Mouse (Mus musculus) hindbrain, embryonic 16.5 days (tissue): ENCODE measurements around the gene Slc25a20. TPM values are rescaled to one million over a fixed set of nuclear protein-coding genes. Genes with fewer than 3 reads are reported as not detected.

Source experiments
- ATAC-seq: fragments of 200-750 bp; cut with Nextera tagmentation; 2 replicates; pipeline ENCODE4 v1.8.0; 2017; ENCODE audit warnings: moderate TSS enrichment, moderate library complexity
- H3K27ac ChIP-seq: fragments of 300-500 bp; sonication (generic); 2 replicates; pipeline ENCODE4 v1.5.1; 2014; ENCODE audit warnings: low read depth, mild to moderate bottlenecking, control low read depth, low read length, moderate library complexity
- H3K27me3 ChIP-seq: fragments of 300-500 bp; sonication (generic); replicated peaks from 2 replicates; pipeline ENCODE4 v1.6.1; 2014; ENCODE audit warnings: low read length; ENCODE audit not compliant: control insufficient read depth, insufficient read depth
- H3K36me3 ChIP-seq: fragments of 300-500 bp; sonication (generic); 2 replicates; pipeline ENCODE4 v1.6.1; 2014; ENCODE audit warnings: mild to moderate bottlenecking, low read length, moderate library complexity, mixed read lengths; ENCODE audit not compliant: control insufficient read depth, insufficient read depth
- H3K4me1 ChIP-seq: fragments of 300-500 bp; sonication (generic); 2 replicates; pipeline ENCODE4 v1.6.1; 2014; ENCODE audit warnings: low read depth, low read length; ENCODE audit not compliant: control insufficient read depth, insufficient read depth
- H3K4me2 ChIP-seq: fragments of 300-500 bp; sonication (generic); 2 replicates; pipeline ENCODE4 v1.6.1; 2014; ENCODE audit warnings: mild to moderate bottlenecking, low read length, control low read depth, moderate library complexity
- H3K4me3 ChIP-seq: fragments of 300-500 bp; sonication (generic); 2 replicates; pipeline ENCODE4 v1.5.1; 2014; ENCODE audit warnings: mild to moderate bottlenecking, low read length, control low read depth, moderate library complexity
- H3K9ac ChIP-seq: fragments of 300-500 bp; sonication (generic); 2 replicates; pipeline ENCODE4 v1.6.1; 2014; ENCODE audit warnings: low read depth, mild to moderate bottlenecking, control low read depth, low read length, moderate library complexity
- H3K9me3 ChIP-seq: fragments of 300-500 bp; sonication (generic); 2 replicates; pipeline ENCODE4 v1.6.1; 2014; ENCODE audit warnings: mild to moderate bottlenecking, low read length, moderate library complexity; ENCODE audit not compliant: control insufficient read depth
- WGBS: fragments of 180-500 bp; shearing (Covaris S2); extraction: QIAGEN DNeasy Blood & Tissue Kit; methylation state at CpG from one replicate; pipeline ENCODE4 v1.1.7; 2014; 5-methylcytosine and 5-hydroxymethylcytosine counted together
- polyA plus RNA-seq: library from polyadenylated mRNA; unstranded; fragments of >200 nt; fragmentation: Nextera tagmentation; extraction: Ambion mirVana; gene quantifications from 2 replicates; pipeline ENCODE4 v1.2.1, GENCODE M21; 2015

Slc25a20 gene
- 48.7 and 51.3 TPM in 2 replicates for polyA plus RNA-seq

DNA sequence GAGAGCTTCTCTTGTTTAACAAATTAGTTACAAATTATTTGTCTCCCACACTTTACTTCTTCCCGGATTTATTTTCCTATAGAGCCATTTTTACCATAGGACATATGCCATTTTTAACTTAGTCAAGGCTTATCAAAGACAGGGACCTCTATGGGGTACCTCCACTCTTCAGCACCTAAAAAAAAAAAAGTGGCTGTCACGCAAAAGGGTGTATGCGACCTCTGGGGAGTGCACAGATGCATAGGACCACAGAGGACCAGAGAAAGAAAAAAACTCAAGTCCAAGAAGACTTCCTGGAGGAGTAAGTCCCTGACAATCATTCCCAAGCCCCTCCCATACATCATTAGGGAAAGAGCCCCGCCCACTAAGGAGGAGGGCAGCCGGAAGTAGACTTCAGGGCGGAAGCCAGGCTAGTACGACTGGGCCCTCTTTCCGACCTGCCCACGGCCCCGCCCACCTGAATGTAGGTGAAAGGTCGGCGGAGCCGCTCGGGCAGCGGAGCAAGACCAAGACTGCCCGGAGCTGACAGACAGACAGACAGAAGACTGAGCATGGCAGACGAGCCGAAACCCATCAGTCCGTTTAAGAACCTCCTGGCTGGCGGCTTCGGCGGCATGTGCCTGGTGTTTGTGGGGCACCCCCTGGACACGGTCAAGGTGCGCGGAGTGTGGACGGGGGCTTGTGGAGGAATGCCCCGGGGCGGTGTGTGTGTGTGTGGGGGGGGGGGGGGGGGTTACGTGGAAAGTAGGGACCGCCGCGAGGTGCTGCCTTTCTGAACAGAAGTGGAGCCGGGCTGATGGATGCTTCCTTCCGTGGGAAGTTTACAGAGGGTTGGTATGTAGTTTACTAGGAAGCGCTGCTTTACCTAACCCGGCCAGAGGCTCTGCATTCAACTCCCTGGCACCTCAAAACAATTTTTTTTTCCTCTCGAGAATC lies at the start of gene Slc25a20:
TSS of gene Slc25a20 (plus strand) at position 412 of the 936 bp plus-strand sequence.
- WGBS, result 3% methylated on average over 34 of the region's 37 CpGs
- H3K27ac ChIP-seq, result no peak within 1 kb of the TSS

DNA sequence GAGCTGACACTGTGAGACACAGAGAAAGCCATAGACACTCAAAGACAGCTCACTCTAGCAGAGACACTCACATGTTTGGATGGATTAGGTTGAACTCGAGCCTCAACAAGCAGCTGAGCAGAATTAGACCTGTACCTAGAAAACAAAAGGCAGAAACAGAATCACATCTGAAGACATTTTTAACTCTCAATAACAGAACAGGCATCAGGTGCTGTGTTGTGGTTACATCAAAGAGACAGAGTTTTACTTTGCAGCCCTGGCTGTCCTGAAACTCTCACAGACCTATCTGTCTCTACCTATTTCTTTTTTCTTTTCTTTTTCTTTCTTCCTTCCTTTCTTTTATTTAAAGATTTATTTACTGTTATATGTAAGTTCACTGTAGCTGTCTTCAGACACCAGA lies 44.6 kb upstream of the Slc25a20 start:
- Histone ChIP-seq H3K4me2 (no peak overlapping the region), H3K27me3 (no peaks in the 10 kb centered on the region), H3K9me3 (no peaks in the 10 kb centered on the region), H3K27ac (no peak overlapping the region), H3K9ac (no peak overlapping the region), H3K36me3 (peaks cover 25% of the 10 kb centered on the region), H3K4me1 (no peaks in the 10 kb centered on the region), H3K4me3 (no peak overlapping the region)
- 96% methylated on average over 1 of the region's 1 CpGs for WGBS
- ATAC-seq, result no peak

More for the DNA sequence above, at the start of gene Slc25a20:
- peak; percentile 94 for ATAC-seq
- no peaks in the 10 kb centered on the region for H3K36me3 ChIP-seq
- peaks cover 9% of the 10 kb centered on the region for H3K4me1 ChIP-seq
- peak within 1 kb of the TSS; percentile 76 for H3K4me2 ChIP-seq
- peak within 1 kb of the TSS; percentile 78 for H3K4me3 ChIP-seq
- no peaks in the 10 kb centered on the region for H3K9me3 ChIP-seq
- no peaks in the 10 kb centered on the region for H3K27me3 ChIP-seq
- peak within 1 kb of the TSS; percentile 76 for H3K9ac ChIP-seq

DNA sequence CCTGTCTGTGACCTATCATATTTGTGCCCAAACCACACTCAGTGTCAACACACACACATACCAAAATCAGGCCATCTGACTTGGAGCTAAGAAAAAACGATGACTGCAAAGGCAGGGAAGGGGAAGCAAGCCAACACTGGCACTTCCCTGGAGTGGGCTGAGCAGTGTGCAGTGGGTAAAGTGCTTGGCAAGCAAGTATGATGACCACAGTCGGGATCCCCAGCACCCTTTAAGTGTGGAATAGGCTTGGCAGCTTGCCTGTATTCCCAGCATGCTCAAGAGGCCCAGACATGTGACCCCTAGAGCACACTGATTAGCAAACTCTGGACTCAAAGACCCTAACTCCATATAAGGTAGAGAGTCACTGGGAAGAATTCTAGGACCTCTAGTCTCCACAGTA lies 35.4 kb upstream of the Slc25a20 start:
- H3K9me3 ChIP-seq, result no peaks in the 10 kb centered on the region
- no peaks in the 10 kb centered on the region for H3K36me3 ChIP-seq
- no peak overlapping the region for H3K4me3 ChIP-seq
- H3K4me1 ChIP-seq, result no peaks in the 10 kb centered on the region
- no peak overlapping the region for H3K9ac ChIP-seq
- no peaks in the 10 kb centered on the region for H3K27me3 ChIP-seq
- no peak for ATAC-seq
- WGBS, result 60% methylated on average over 2 of the region's 2 CpGs
- H3K4me2 ChIP-seq, result no peak overlapping the region
- H3K27ac ChIP-seq, result no peak overlapping the region

DNA sequence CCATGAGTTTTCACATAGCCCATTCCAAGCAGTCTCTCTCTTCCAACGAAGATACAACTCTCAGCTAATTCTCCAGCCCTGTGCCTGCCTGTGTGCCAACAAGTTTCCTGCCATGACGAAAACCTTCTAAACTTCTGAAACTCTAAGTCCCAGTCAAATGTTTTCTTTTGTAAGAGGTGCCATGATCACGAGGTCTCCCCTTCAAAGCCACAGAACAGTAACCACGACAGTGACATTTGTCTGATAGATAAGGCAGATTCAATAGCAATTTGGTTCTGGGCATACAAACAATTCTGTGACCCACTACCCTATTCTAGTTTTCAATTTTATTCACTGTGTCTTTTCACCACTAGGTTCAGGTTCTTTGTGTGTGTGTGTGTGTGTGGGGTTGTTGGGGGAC lies 33.7 kb upstream of the Slc25a20 start:
- ATAC-seq, result no peak
- H3K4me3 ChIP-seq, result no peak overlapping the region
- H3K4me2 ChIP-seq, result no peak overlapping the region
- no peaks in the 10 kb centered on the region for H3K9me3 ChIP-seq
- 88% methylated on average over 4 of the region's 4 CpGs for WGBS
- H3K27ac ChIP-seq, result no peak overlapping the region
- no peaks in the 10 kb centered on the region for H3K27me3 ChIP-seq
- H3K36me3 ChIP-seq, result no peaks in the 10 kb centered on the region
- H3K4me1 ChIP-seq, result no peaks in the 10 kb centered on the region
- no peak overlapping the region for H3K9ac ChIP-seq

DNA sequence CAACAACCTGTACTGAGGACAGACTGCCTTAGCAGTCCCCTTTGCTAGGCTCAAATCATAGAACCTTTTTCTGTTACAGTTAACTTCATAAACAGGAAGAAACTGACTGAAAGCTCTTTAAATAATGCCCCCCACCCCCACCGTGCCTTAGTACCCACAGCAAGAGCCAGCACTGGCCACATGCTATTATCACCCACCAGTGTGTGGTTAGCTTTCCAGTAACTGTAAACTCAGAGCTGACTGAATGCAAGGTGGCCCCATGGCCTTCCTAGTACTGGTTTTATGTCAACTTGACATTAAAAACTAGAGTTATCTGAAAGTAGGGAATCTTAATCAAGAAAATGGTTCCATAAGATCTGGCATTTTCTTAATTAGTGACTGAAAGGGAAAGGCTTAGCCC lies 31.2 kb upstream of the Slc25a20 start:
- WGBS, result 89% methylated on average over 1 of the region's 1 CpGs
- H3K27me3 ChIP-seq, result no peaks in the 10 kb centered on the region
- H3K27ac ChIP-seq, result no peak overlapping the region
- ATAC-seq, result no peak
- H3K4me1 ChIP-seq, result no peaks in the 10 kb centered on the region
- no peak overlapping the region for H3K4me2 ChIP-seq
- H3K9ac ChIP-seq, result no peak overlapping the region
- no peaks in the 10 kb centered on the region for H3K9me3 ChIP-seq
- no peaks in the 10 kb centered on the region for H3K36me3 ChIP-seq
- H3K4me3 ChIP-seq, result no peak overlapping the region

DNA sequence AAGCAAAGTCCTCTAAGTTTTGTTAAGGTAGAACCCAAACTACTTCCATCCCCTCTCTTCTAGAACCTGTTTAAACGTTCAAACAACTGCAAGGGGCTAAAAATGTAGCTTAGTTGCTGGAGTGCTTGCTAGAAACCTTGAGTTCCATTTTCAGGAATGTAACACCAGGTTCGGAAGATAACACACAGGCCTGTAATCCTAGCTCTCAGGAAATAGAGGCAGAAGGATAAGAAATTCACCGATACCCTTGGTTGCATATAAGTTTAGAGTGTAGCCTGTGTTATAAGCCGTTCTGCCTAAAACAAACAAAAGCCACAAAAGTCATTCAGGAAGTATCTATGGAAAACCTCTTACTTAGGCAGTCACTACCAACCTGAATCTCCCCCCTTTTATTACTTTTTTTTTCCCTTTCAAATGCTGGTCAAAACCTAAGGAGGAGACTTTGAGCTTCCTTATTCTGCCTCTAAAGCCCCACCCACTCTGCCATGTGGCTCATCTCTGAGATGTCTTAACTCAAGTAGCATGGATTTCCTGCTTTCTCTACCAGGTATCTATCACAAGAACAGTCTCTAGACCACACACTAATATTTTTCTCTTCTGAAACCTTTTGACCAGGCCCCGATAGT lies 30.1 kb upstream of the Slc25a20 start:
- H3K27me3 ChIP-seq, result no peaks in the 10 kb centered on the region
- H3K27ac ChIP-seq, result no peak overlapping the region
- H3K36me3 ChIP-seq, result no peaks in the 10 kb centered on the region
- ATAC-seq, result no peak
- no peak overlapping the region for H3K4me2 ChIP-seq
- 91% methylated on average over 5 of the region's 5 CpGs for WGBS
- H3K4me3 ChIP-seq, result no peak overlapping the region
- no peak overlapping the region for H3K9ac ChIP-seq
- no peaks in the 10 kb centered on the region for H3K4me1 ChIP-seq
- no peaks in the 10 kb centered on the region for H3K9me3 ChIP-seq

DNA sequence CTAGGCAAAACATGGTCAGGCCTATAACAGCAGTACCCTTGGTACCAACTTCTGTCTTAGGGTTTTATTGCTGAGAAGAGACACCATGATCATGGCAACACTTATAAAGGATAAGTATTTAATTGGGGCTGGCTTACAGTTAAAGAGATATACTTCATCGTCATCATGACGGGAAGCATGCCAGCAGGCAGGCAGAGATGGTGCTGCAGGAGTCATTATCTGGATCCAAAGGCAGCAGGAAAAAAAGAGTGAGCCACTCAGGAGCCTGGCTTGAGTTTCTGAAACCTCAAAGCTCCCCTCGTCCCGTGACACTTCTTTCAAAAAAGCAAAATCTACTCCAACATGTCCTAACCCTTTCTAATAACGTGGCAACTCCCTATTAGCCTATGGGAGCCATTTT lies 29.5 kb upstream of the Slc25a20 start:
- 78% methylated on average over 5 of the region's 5 CpGs for WGBS
- Histone ChIP-seq H3K9me3 (no peaks in the 10 kb centered on the region), H3K4me1 (no peaks in the 10 kb centered on the region), H3K4me3 (no peak overlapping the region), H3K4me2 (no peak overlapping the region), H3K27me3 (no peaks in the 10 kb centered on the region), H3K27ac (no peak overlapping the region), H3K36me3 (no peaks in the 10 kb centered on the region), H3K9ac (no peak overlapping the region)
- no peak for ATAC-seq

DNA sequence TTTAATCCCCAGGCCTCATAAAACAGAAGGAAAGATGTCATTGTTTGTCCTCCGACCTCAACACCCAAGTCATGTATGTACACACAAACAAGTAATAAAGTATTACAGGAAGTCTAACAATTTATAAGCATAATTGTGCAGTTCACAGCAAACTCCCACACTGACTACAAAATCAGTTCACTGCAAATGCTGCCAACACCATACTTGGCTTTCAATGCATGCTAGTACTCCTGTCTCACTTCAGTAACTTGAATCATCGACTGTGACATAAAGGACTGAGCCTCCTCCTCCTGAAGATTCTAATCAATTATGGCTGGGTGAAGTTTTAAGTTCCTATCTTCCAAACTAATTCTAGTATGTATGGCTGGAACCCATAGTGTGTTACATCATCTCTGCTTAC lies 28.0 kb upstream of the Slc25a20 start:
- no peak for ATAC-seq
- 80% methylated on average over 2 of the region's 2 CpGs for WGBS
- Histone ChIP-seq H3K9me3 (no peaks in the 10 kb centered on the region), H3K4me2 (no peak overlapping the region), H3K27ac (no peak overlapping the region), H3K36me3 (no peaks in the 10 kb centered on the region), H3K4me3 (no peak overlapping the region), H3K9ac (no peak overlapping the region), H3K4me1 (no peaks in the 10 kb centered on the region), H3K27me3 (no peaks in the 10 kb centered on the region)

DNA sequence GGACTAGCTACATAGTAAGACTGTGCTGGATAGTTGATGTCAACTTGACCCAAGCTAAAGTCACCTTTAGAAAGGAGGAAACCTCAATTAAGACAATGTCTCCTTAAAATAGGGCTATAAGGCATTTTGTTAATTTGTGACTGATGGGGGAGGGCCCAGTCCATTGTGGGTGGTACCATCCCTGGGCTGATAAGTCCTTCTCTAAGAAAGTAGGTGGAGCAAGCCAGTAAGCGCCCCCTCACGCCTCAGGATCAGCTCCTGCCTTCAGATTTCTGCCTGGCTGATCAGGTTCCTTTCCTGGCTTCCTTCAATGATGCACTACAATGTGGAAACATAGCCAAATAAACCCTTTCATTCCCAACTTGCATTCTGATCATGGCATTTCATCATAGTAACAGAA lies 26.5 kb upstream of the Slc25a20 start:
- Histone ChIP-seq H3K27ac (no peak overlapping the region), H3K9me3 (no peaks in the 10 kb centered on the region), H3K36me3 (no peaks in the 10 kb centered on the region), H3K4me2 (no peak overlapping the region), H3K4me3 (no peak overlapping the region), H3K9ac (no peak overlapping the region), H3K4me1 (no peaks in the 10 kb centered on the region), H3K27me3 (no peaks in the 10 kb centered on the region)
- WGBS, result 85% methylated on average over 2 of the region's 2 CpGs
- ATAC-seq, result no peak
